Mouse (Mus musculus): ENCODE measurements around the gene Irgc1. TPM values are rescaled to one million over a fixed set of nuclear protein-coding genes. Genes with fewer than 3 reads are reported as not detected.

Irgc1 gene
- polyA plus RNA-seq, 1 experiment: not detected

DNA sequence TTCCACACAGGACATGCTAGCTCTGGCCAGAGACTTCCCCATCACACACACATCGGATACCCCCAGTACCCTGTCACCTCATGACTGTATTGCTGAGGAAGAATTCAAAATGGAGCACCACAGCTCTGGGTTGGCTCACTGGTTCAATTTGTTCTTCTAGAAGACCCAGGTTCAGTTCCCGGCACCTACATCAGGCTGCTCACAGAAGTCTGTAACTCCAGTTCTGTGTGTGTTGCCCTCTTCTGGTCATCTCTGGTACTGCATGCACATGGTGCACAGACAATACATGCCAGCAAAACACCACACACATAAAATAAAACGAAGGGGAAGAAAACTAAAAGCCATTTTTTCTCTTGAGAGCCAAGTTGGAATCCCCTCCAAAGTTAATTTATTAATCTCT is 17.0 kb upstream of the Irgc1 start:
- DNase-seq (ENCODE audit: low read depth): no peak

DNA sequence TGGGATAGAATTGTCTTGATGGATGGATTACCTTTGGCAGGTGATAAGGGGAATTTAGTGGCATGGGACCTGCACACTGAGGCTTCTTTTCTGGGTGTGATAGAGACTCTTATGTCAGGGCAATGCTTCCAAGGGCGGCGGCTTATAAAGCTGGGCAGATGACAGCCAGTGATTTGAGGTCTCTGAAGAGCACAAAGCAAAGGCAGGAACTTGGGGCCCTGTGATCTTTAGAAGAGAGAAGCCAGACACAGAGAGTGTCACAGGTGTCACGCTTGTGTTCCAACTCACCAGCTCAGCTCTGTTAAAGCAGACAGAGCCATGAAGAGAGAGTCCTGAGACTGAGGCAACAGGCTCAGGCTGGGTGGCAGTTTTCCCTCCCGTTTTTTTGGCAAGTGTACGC is 15.8 kb upstream of the Irgc1 start:
- no peak for DNase-seq (ENCODE audit: low read depth)
- no peak for TF ChIP-seq CTCF (IDR thresholded peaks at IDR 0.05; ENCODE audit: borderline replicate concordance, extremely low read depth, insufficient read depth, insufficient read length)
- no peak for TF ChIP-seq POLR2A (IDR thresholded peaks at IDR 0.05; ENCODE audit: borderline replicate concordance, extremely low read depth, insufficient read depth, insufficient read length, poor library complexity, severe bottlenecking)

More for the DNA sequence above, 17.0 kb upstream of the Irgc1 start:
- TF ChIP-seq POLR2A (IDR thresholded peaks at IDR 0.05; ENCODE audit: borderline replicate concordance, extremely low read depth, insufficient read depth, insufficient read length, poor library complexity, severe bottlenecking) (no peak), CTCF (IDR thresholded peaks at IDR 0.05; ENCODE audit: borderline replicate concordance, extremely low read depth, insufficient read depth, insufficient read length) (peak; percentile 62; the same call in 1 of the 2 replicates)

DNA sequence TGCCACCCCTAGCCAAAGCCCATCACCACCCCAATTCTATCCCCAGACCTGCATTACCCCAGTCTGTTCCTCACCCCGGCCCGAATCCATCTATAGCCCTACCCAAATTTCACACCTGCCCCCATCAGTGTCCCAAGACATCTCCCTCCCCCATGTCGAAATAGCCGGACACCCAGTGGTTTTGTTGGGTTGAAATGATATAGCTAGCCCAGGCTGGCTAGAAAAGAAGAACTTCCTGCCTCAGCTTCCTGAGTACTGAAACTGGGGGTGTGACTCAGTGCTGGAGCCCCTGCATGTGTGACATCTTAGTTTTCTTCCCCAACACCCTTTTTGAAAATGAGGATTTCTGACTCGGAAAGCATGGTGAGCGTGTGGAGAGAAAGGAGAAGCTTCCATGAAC is 14.7 kb upstream of the Irgc1 start:
- TF ChIP-seq CTCF (IDR thresholded peaks at IDR 0.05; ENCODE audit: borderline replicate concordance, extremely low read depth, insufficient read depth, insufficient read length): no peak
- no peak for DNase-seq (ENCODE audit: low read depth)

- DNase-seq (ENCODE audit: low read depth): peak; percentile 13
- TF ChIP-seq POLR2A (IDR thresholded peaks at IDR 0.05; ENCODE audit: borderline replicate concordance, extremely low read depth, insufficient read depth, insufficient read length, poor library complexity, severe bottlenecking) (no peak), CTCF (IDR thresholded peaks at IDR 0.05; ENCODE audit: borderline replicate concordance, extremely low read depth, insufficient read depth, insufficient read length) (no peak)
Observed at GRCm38 (mm10) chr7:24462388-24463319, 10.6 kb upstream of the Irgc1 start, which contains the start of gene Plaur. Plaur (plus strand) TSS chr7:24462484.

GRCm38 (mm10) chr7:24461376-24462051 is 9.4 kb upstream of the Irgc1 start:
- DNase-seq (ENCODE audit: low read depth): no peak
- TF ChIP-seq POLR2A (IDR thresholded peaks at IDR 0.05; ENCODE audit: borderline replicate concordance, extremely low read depth, insufficient read depth, insufficient read length, poor library complexity, severe bottlenecking) (no peak), CTCF (IDR thresholded peaks at IDR 0.05; ENCODE audit: borderline replicate concordance, extremely low read depth, insufficient read depth, insufficient read length) (no peak)

DNA sequence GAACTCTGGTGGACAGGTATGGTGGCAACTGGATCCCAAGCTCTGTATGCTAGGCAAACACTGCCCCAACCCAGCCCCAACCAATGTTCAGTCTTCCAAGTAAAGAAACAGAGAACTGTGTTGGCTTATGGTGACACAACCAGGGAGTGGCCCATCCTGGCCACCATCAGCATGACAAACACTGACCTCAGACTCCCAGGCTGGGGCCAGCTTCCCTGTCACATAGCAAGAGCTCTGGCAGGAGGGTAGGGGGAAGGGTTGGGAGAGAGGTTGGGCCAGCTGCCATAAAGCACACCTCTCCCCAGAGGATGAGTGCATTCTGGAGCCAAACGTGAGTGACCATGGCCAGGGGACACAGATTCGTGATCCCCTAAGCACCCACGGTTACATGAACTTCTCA is 7.7 kb upstream of the Irgc1 start:
- no peak for DNase-seq (ENCODE audit: low read depth)
- no peak for TF ChIP-seq CTCF (IDR thresholded peaks at IDR 0.05; ENCODE audit: borderline replicate concordance, extremely low read depth, insufficient read depth, insufficient read length)

DNA sequence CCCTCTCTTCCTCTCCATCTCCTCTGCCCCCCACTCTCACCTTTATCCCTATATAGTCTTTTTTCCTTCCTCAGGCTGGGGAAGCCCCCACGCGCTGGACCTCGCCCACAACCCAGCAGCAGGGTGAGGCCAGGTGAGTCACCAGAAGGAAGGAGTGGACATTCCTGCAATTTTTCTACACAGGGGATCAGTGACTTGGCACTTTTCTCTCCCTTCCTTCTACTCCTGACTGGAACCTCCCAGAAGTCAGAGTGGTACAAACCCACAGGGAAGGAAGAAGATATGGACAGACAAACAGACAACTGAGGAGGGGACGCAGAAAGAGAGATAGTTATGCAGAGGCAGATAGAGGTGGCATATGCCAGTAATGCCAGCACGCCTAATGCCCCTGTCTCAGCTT is 7.3 kb upstream of the Irgc1 start:
- no peak for TF ChIP-seq POLR2A (IDR thresholded peaks at IDR 0.05; ENCODE audit: borderline replicate concordance, extremely low read depth, insufficient read depth, insufficient read length, poor library complexity, severe bottlenecking)
- no peak for TF ChIP-seq CTCF (IDR thresholded peaks at IDR 0.05; ENCODE audit: borderline replicate concordance, extremely low read depth, insufficient read depth, insufficient read length)
- DNase-seq (ENCODE audit: low read depth): no peak

DNA sequence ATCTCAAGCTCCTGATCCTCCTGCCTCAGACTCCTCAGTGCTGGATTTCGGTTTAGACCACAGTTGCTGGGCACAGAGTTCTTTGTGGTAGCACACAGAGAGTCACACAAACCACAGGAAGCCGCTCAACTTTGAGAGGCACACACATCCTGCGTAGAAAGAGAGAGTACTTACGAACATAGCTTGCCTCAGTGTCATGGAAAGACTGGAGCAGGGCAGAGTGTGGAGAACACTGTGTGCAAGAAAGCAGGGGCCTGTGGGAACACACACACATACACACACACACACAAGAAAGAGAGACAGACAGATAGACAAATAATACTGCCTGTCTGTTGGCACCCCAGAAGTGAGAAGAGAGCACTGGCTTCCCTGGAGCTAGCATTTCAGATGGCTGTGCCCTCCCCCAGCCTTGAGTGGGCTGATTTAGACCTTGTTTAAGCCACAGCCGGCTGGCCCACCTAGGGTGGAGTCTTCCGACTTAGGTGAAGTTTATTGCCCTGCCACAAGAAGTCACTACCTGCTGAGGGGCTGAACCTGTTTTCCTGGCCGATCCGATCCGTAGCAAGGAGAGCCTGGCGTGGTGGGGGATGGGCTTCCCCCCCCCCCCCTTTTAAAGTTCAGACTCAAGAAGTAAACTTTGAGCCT is 5.8 kb upstream of the Irgc1 start:
- no peak for DNase-seq (ENCODE audit: low read depth)

DNA sequence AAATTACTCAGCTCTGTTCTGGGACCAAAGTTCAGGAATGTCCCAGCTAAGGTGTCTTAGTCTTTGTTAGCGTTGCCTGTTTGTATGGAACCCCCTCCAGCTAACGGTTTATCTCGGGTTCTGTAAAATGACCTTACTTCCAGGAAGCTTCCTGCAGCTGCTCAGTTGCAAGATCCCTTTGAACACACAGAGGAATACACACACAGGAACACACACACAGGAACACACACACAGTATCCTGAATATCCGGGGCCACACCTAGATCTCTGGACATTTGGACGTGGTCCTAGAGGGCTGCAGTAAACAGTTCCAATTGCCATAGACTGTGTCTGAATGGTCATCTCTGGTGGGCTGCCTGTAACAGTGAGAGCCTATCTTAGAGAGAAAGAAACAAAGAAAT is 3.6 kb upstream of the Irgc1 start:
- TF ChIP-seq POLR2A (IDR thresholded peaks at IDR 0.05; ENCODE audit: borderline replicate concordance, extremely low read depth, insufficient read depth, insufficient read length, poor library complexity, severe bottlenecking): no peak
- no peak for TF ChIP-seq CTCF (IDR thresholded peaks at IDR 0.05; ENCODE audit: borderline replicate concordance, extremely low read depth, insufficient read depth, insufficient read length)

More for the DNA sequence above, 5.8 kb upstream of the Irgc1 start:
- TF ChIP-seq POLR2A (IDR thresholded peaks at IDR 0.05; ENCODE audit: borderline replicate concordance, extremely low read depth, insufficient read depth, insufficient read length, poor library complexity, severe bottlenecking) (no peak), CTCF (IDR thresholded peaks at IDR 0.05; ENCODE audit: borderline replicate concordance, extremely low read depth, insufficient read depth, insufficient read length) (no peak)

GRCm38 (mm10) chr7:24454199-24454598 is 2.1 kb upstream of the Irgc1 start:
- no peak for DNase-seq (ENCODE audit: low read depth)
- TF ChIP-seq POLR2A (IDR thresholded peaks at IDR 0.05; ENCODE audit: borderline replicate concordance, extremely low read depth, insufficient read depth, insufficient read length, poor library complexity, severe bottlenecking): no peak
- no peak for TF ChIP-seq CTCF (IDR thresholded peaks at IDR 0.05; ENCODE audit: borderline replicate concordance, extremely low read depth, insufficient read depth, insufficient read length)

More for the DNA sequence above, 3.6 kb upstream of the Irgc1 start:
- no peak for DNase-seq (ENCODE audit: low read depth)

- no peak for DNase-seq (ENCODE audit: low read depth)
- TF ChIP-seq CTCF (IDR thresholded peaks at IDR 0.05; ENCODE audit: borderline replicate concordance, extremely low read depth, insufficient read depth, insufficient read length) (no peak), POLR2A (IDR thresholded peaks at IDR 0.05; ENCODE audit: borderline replicate concordance, extremely low read depth, insufficient read depth, insufficient read length, poor library complexity, severe bottlenecking) (no peak)
Observed at GRCm38 (mm10) chr7:24450585-24451017, 1.5 kb downstream of the Irgc1 start.

All from brain, embryonic 14.5 days (tissue).